Mouse (Mus musculus): Measurements from ENCODE around the gene Nova2. TPM values are rescaled to one million over a fixed set of nuclear protein-coding genes. Genes with fewer than 3 reads are reported as not detected.
A peak's percentile ranks its signal among the peaks of the same experiment; 100 is the strongest.

Nova2 gene
- polyA plus RNA-seq, 1 experiment = 0.39 TPM

GRCm38 (mm10) chr7:18987747-18988146 is 62.1 kb downstream of the Nova2 start:
- Histone ChIP-seq H3K27me3 (ENCODE audit: control insufficient read depth, insufficient read depth, low read length) (peaks cover 8% of the 10 kb centered on the region; the same call in 1 of the 2 replicates), H3K27ac (ENCODE audit: control insufficient read depth, insufficient read depth, low read length) (no peak overlapping the region), H3K4me3 (ENCODE audit: control insufficient read depth, insufficient read depth, low read length) (no peak overlapping the region), H3K36me3 (ENCODE audit: control insufficient read depth, insufficient read depth, low read length) (no peaks in the 10 kb centered on the region), H3K4me1 (replicated peaks; ENCODE audit: control insufficient read depth, insufficient read depth, low read length) (peaks cover 20% of the 10 kb centered on the region)
- TF ChIP-seq CTCF (IDR thresholded peaks at IDR 0.05; ENCODE audit: borderline replicate concordance, control insufficient read depth, extremely low read depth, insufficient read depth, low read length, poor library complexity) (no peak), POLR2A (IDR thresholded peaks at IDR 0.05; ENCODE audit: control insufficient read depth, extremely low read depth, insufficient read depth, low read length, poor library complexity) (no peak)
- WGBS = 82% methylated on average over 13 of the region's 13 CpGs
- DNase-seq = no peak

GRCm38 (mm10) chr7:18988780-18989179 is 63.1 kb downstream of the Nova2 start:
- 0 out of 2 replicates have a peak, but pooled peaks cover 4% of the 10 kb centered on the region for H3K36me3 ChIP-seq (ENCODE audit: control insufficient read depth, insufficient read depth, low read length)
- H3K4me1 ChIP-seq (replicated peaks; ENCODE audit: control insufficient read depth, insufficient read depth, low read length) = peaks cover 20% of the 10 kb centered on the region
- no peak overlapping the region for H3K27ac ChIP-seq (ENCODE audit: control insufficient read depth, insufficient read depth, low read length)
- 82% methylated on average over 6 of the region's 6 CpGs for WGBS
- peaks cover 9% of the 10 kb centered on the region; the same call in 1 of the 2 replicates for H3K27me3 ChIP-seq (ENCODE audit: control insufficient read depth, insufficient read depth, low read length)
- TF ChIP-seq POLR2A (IDR thresholded peaks at IDR 0.05; ENCODE audit: control insufficient read depth, extremely low read depth, insufficient read depth, low read length, poor library complexity) (no peak), CTCF (IDR thresholded peaks at IDR 0.05; ENCODE audit: borderline replicate concordance, control insufficient read depth, extremely low read depth, insufficient read depth, low read length, poor library complexity) (no peak)
- H3K4me3 ChIP-seq (ENCODE audit: control insufficient read depth, insufficient read depth, low read length) = no peak overlapping the region
- no peak for DNase-seq

GRCm38 (mm10) chr7:18989995-18990394 is 64.3 kb downstream of the Nova2 start:
- Histone ChIP-seq H3K27ac (ENCODE audit: control insufficient read depth, insufficient read depth, low read length) (no peak overlapping the region), H3K4me1 (replicated peaks; ENCODE audit: control insufficient read depth, insufficient read depth, low read length) (peaks cover 20% of the 10 kb centered on the region), H3K36me3 (ENCODE audit: control insufficient read depth, insufficient read depth, low read length) (0 out of 2 replicates have a peak, but pooled peaks cover 4% of the 10 kb centered on the region), H3K27me3 (ENCODE audit: control insufficient read depth, insufficient read depth, low read length) (peaks cover 9% of the 10 kb centered on the region; the same call in 1 of the 2 replicates), H3K4me3 (ENCODE audit: control insufficient read depth, insufficient read depth, low read length) (no peak overlapping the region)
- TF ChIP-seq CTCF (IDR thresholded peaks at IDR 0.05; ENCODE audit: borderline replicate concordance, control insufficient read depth, extremely low read depth, insufficient read depth, low read length, poor library complexity) (no peak), POLR2A (IDR thresholded peaks at IDR 0.05; ENCODE audit: control insufficient read depth, extremely low read depth, insufficient read depth, low read length, poor library complexity) (no peak)
- WGBS = 20% methylated on average over 5 of the region's 5 CpGs
- no peak for DNase-seq

GRCm38 (mm10) chr7:18990601-18991295 is 65.1 kb downstream of the Nova2 start, which contains the start of gene Mypop:
Gene Mypop, plus strand, starts transcription at chr7:18991245.
- peaks cover 9% of the 10 kb centered on the region; the same call in 1 of the 2 replicates for H3K27me3 ChIP-seq (ENCODE audit: control insufficient read depth, insufficient read depth, low read length)
- peaks cover 9% of the 10 kb centered on the region for H3K36me3 ChIP-seq (ENCODE audit: control insufficient read depth, insufficient read depth, low read length)
- DNase-seq = peak; percentile 98
- TF ChIP-seq CTCF (IDR thresholded peaks at IDR 0.05; ENCODE audit: borderline replicate concordance, control insufficient read depth, extremely low read depth, insufficient read depth, low read length, poor library complexity) (peak; percentile 43; the same call in 1 of the 2 replicates), POLR2A (IDR thresholded peaks at IDR 0.05; ENCODE audit: control insufficient read depth, extremely low read depth, insufficient read depth, low read length, poor library complexity) (peak; percentile 62; the same call in 1 of the 2 replicates)
- peak within 1 kb of the TSS; percentile 19 for H3K4me3 ChIP-seq (ENCODE audit: control insufficient read depth, insufficient read depth, low read length)
- H3K27ac ChIP-seq (ENCODE audit: control insufficient read depth, insufficient read depth, low read length) = no peak within 1 kb of the TSS
- peaks cover 20% of the 10 kb centered on the region for H3K4me1 ChIP-seq (replicated peaks; ENCODE audit: control insufficient read depth, insufficient read depth, low read length)
- WGBS = under 1% methylated on average over 37 of the region's 37 CpGs

GRCm38 (mm10) chr7:18991660-18992293 is 66.1 kb downstream of the Nova2 start:
- Histone ChIP-seq H3K27ac (ENCODE audit: control insufficient read depth, insufficient read depth, low read length) (no peak overlapping the region), H3K36me3 (ENCODE audit: control insufficient read depth, insufficient read depth, low read length) (peaks cover 19% of the 10 kb centered on the region), H3K4me1 (replicated peaks; ENCODE audit: control insufficient read depth, insufficient read depth, low read length) (peaks cover 20% of the 10 kb centered on the region), H3K27me3 (ENCODE audit: control insufficient read depth, insufficient read depth, low read length) (peaks cover 9% of the 10 kb centered on the region; the same call in 1 of the 2 replicates), H3K4me3 (ENCODE audit: control insufficient read depth, insufficient read depth, low read length) (peak overlapping the region; percentile 19)
- TF ChIP-seq CTCF (IDR thresholded peaks at IDR 0.05; ENCODE audit: borderline replicate concordance, control insufficient read depth, extremely low read depth, insufficient read depth, low read length, poor library complexity) (peak; percentile 12; the same call in 1 of the 2 replicates), POLR2A (IDR thresholded peaks at IDR 0.05; ENCODE audit: control insufficient read depth, extremely low read depth, insufficient read depth, low read length, poor library complexity) (no peak)
- 2% methylated on average over 59 of the region's 59 CpGs for WGBS
- DNase-seq = no peak

GRCm38 (mm10) chr7:18992294-18992675 is 66.6 kb downstream of the Nova2 start:
- H3K27ac ChIP-seq (ENCODE audit: control insufficient read depth, insufficient read depth, low read length) = no peak overlapping the region

More at GRCm38 (mm10) chr7:18992294-18992675, 66.6 kb downstream of the Nova2 start:
- Histone ChIP-seq H3K4me1 (replicated peaks; ENCODE audit: control insufficient read depth, insufficient read depth, low read length) (peaks cover 20% of the 10 kb centered on the region), H3K27me3 (ENCODE audit: control insufficient read depth, insufficient read depth, low read length) (peaks cover 9% of the 10 kb centered on the region; the same call in 1 of the 2 replicates), H3K36me3 (ENCODE audit: control insufficient read depth, insufficient read depth, low read length) (peaks cover 20% of the 10 kb centered on the region), H3K4me3 (ENCODE audit: control insufficient read depth, insufficient read depth, low read length) (peak overlapping the region; percentile 19)
- DNase-seq = no peak
- TF ChIP-seq CTCF (IDR thresholded peaks at IDR 0.05; ENCODE audit: borderline replicate concordance, control insufficient read depth, extremely low read depth, insufficient read depth, low read length, poor library complexity) (0 out of 2 replicates have a peak, but pooled peaks have one; percentile 3), POLR2A (IDR thresholded peaks at IDR 0.05; ENCODE audit: control insufficient read depth, extremely low read depth, insufficient read depth, low read length, poor library complexity) (no peak)
- WGBS = 7% methylated on average over 31 of the region's 31 CpGs
